Mouse (Mus musculus) C2C12 (cell line): ENCODE results near the gene Mre11a. TPM values are rescaled to one million over a fixed set of nuclear protein-coding genes. Genes with fewer than 3 reads are reported as not detected.

Experiments
- H3K27me3 ChIP-seq: one replicate; pipeline ENCODE4 v1.6.1; 2011; ENCODE audit not compliant: control insufficient read depth, insufficient read depth, insufficient read length
- H3K36me3 ChIP-seq: one replicate; pipeline ENCODE4 v1.6.1; 2011; ENCODE audit not compliant: control insufficient read depth, insufficient read depth
- H3K4me3 ChIP-seq: one replicate; pipeline ENCODE4 v1.5.1; 2011; ENCODE audit warnings: mild to moderate bottlenecking, control low read depth; ENCODE audit not compliant: poor library complexity, insufficient read depth, severe bottlenecking
- H3K79me2 ChIP-seq: one replicate; pipeline ENCODE4 v1.6.1; 2011; ENCODE audit not compliant: control insufficient read depth, insufficient read depth
- H3K79me3 ChIP-seq: one replicate; pipeline ENCODE4 v1.6.1; 2011; ENCODE audit warnings: low read depth, control low read depth
- H3ac ChIP-seq: one replicate; pipeline ENCODE3; 2011; ENCODE audit warnings: low read depth; ENCODE audit not compliant: control insufficient read depth, insufficient read length
- CEBPB ChIP-seq: IDR thresholded peaks from one replicate; pipeline ENCODE4 v1.6.1; 2011; ENCODE audit warnings: low read depth, mild to moderate bottlenecking, control low read depth, moderate library complexity
- CTCF ChIP-seq: IDR thresholded peaks from one replicate; pipeline ENCODE4 v1.5.1; 2011; ENCODE audit not compliant: control insufficient read depth, insufficient read depth, insufficient read length
- FOSL1 ChIP-seq: IDR thresholded peaks from one replicate; pipeline ENCODE4 v1.8.0; 2011; ENCODE audit warnings: mild to moderate bottlenecking, low read length; ENCODE audit not compliant: poor library complexity, insufficient read depth, severe bottlenecking
- MAX ChIP-seq: IDR thresholded peaks from one replicate; pipeline ENCODE4 v1.6.1; 2011; ENCODE audit warnings: mild to moderate bottlenecking, control low read depth
- MYOD1 ChIP-seq: IDR thresholded peaks from one replicate; pipeline ENCODE4 v1.6.1; 2011; ENCODE audit warnings: low read depth; ENCODE audit not compliant: control insufficient read depth, insufficient read length
- MYOG ChIP-seq: IDR thresholded peaks from one replicate; pipeline ENCODE4 v1.6.1; 2011; ENCODE audit not compliant: control insufficient read depth, insufficient read length; ENCODE audit errors: extremely low read depth
- USF1 ChIP-seq: IDR thresholded peaks from one replicate; pipeline ENCODE4 v1.6.1; 2011; ENCODE audit warnings: low read depth, mild to moderate bottlenecking, control low read depth, moderate library complexity
- polyA plus RNA-seq: library from polyadenylated mRNA; unstranded; fragments of >200 nt; fragmentation: generic; extraction: Trizol; gene quantifications from one replicate; pipeline ENCODE4 v1.2.1, GENCODE M21; 2012; ENCODE audit warnings: missing spikeins

The Mre11a gene
- polyA plus RNA-seq, 1 experiment: 16.2 TPM

DNA sequence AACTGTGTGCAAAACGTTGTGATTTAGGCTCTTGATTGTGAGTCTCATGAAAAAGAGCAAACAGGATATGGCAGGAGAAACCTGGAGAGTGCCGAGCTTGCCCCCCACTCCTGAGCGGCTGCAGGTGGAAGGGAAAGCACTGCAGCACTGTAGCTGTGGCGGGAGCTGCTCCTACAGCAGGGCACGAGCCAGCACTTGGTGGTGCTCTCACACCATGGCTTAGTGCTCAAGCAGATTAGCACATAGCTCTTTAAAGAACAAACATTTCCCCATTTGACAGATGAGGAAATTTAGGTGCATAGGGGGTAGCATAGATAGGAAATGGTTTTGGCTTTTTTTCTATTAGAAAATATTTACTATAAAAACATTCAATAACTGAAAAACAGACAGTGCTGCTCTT lies 47.6 kb downstream of the Mre11a start:
- H3K79me3 ChIP-seq: no peaks in the 10 kb centered on the region
- H3K27me3 ChIP-seq: no peaks in the 10 kb centered on the region
- peaks cover 80% of the 10 kb centered on the region for H3K36me3 ChIP-seq
- no peaks in the 10 kb centered on the region for H3K79me2 ChIP-seq
- no peak for TF ChIP-seq FOSL1
- TF ChIP-seq MYOG: no peak
- TF ChIP-seq CEBPB: no peak
- no peak for TF ChIP-seq CTCF
- TF ChIP-seq USF1: no peak
- no peak for TF ChIP-seq MAX
- no peak for TF ChIP-seq MYOD1
- H3K4me3 ChIP-seq: no peak overlapping the region
- no peak overlapping the region for H3ac ChIP-seq

DNA sequence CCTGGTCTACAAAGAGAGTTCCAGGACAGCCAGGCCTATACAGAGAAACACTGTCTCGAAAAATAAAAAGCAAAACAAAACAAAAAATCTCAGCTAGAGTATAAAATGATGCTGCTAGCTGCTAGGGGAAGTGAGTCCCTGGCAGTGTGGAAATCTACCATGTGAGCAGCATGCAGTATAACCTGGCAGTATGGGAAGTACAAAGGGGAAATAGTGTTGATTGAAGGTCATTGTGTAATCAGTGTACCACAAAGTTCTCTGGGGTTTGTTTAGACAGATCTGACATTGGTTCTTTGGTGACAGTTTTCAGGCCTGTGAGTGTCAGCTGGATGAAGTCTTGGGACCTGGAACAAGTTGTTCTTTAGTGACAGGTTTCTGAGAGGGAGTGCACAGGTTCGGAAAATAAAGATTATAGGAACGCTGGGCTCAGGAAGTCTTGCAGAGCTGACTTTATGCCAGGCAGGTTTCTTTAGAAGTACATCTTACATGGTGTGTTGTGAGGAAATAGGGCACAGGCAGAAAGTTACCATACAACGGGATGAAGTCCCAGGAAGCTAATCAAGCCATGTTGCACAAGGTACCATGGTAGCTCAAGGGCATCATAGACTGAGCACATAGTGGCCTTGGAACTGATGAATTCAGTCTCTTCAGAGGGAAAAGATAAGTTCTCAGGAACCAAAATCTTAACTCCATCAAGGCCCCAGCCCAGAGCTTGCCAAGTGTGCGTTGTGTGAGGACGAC lies 51.1 kb downstream of the Mre11a start:
- Histone ChIP-seq H3ac (no peak overlapping the region), H3K4me3 (no peak overlapping the region), H3K79me3 (no peaks in the 10 kb centered on the region), H3K36me3 (peaks cover 55% of the 10 kb centered on the region), H3K79me2 (no peaks in the 10 kb centered on the region), H3K27me3 (no peaks in the 10 kb centered on the region)
- TF ChIP-seq FOSL1: no peak

DNA sequence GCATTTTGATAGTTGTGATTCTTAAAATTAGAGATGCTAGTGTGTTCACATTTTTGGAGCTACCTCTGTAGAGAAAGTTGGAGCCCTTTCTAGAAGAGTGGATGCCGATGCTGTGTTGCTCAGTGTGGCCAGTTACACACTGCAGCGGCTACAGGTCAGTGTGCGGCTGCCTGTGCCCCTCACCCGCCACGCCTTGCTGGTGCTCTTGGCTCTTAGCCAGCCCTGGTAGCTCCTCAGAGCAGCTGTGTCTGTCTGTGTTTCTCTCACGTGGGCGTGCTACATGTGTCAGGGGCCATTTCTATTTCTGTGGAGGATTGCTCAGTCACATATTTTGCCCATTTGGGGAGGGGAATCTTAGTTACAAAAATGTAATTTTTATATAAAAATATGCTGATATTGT lies 55.1 kb downstream of the Mre11a start:
- Histone ChIP-seq H3K36me3 (peaks cover 20% of the 10 kb centered on the region), H3K27me3 (no peaks in the 10 kb centered on the region), H3ac (no peak overlapping the region), H3K4me3 (no peak overlapping the region), H3K79me3 (no peaks in the 10 kb centered on the region), H3K79me2 (no peaks in the 10 kb centered on the region)
- TF ChIP-seq USF1 (no peak), CTCF (no peak), CEBPB (no peak), MAX (no peak), MYOD1 (no peak), MYOG (no peak), FOSL1 (no peak)

DNA sequence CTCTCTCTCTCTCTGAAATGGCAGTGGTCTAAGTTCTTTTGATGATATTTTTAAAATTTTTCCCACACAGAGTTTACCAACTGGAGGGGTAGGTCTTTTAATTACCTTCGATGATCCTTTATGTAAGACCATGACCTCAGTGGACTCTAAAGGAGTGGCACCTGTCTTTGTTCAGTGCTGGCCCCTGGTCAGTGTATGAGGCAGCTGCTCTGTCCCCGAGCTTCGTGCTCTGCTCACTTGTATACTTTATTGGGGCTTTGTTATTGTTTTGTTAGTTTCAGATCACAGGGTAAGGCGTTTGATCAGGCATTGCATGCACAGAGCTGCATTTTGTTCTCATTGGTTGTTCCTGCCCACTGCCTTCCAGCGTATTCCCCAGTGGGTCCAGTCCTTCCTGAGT lies 55.5 kb downstream of the Mre11a start:
- Histone ChIP-seq H3K79me2 (no peaks in the 10 kb centered on the region), H3K36me3 (peaks cover 17% of the 10 kb centered on the region), H3K79me3 (no peaks in the 10 kb centered on the region), H3K4me3 (no peak overlapping the region), H3K27me3 (no peaks in the 10 kb centered on the region), H3ac (no peak overlapping the region)
- no peak for TF ChIP-seq CEBPB

DNA sequence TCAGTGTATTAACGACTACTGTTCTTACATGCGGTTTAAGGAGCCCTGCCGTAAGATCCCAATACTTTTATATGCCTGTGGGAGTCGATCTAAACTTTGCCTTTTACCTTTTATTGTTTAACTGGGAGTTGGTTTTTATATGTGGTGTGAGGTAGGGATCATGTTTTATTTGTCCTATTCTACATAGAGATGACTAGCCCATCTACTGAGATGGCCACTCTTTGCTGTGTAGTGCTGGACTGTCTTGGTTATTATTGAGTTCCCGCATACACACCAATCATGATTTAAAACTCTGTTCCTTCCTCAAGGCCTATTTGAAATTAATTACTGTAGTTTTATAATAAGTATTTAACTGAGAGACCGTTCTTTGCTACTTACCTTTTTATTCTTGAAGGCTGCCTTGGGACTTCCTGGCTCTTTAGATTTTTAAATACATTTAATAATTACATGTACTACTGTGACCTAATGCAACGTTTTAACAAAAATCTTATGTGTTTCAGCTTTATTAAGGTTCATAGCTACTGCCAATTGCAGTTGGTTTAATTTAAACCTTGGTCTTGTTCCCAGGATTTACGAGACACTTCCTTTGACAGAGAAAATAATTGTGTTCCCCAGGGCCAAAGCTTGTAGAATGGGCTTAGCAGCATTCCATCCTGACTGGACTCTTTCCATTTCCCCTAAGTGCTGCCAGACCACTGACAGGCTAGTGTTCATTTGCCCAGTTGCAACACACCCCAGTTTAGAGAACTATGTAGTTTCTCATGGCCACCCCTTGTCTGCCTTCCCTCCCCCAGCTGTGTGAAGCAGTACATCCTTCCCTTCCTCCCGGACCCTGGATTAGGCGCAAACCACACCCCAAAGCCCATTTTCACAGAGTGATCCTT lies 57.7 kb downstream of the Mre11a start:
- Histone ChIP-seq H3K79me2 (no peaks in the 10 kb centered on the region), H3K36me3 (no peaks in the 10 kb centered on the region), H3K79me3 (no peaks in the 10 kb centered on the region), H3K27me3 (no peaks in the 10 kb centered on the region), H3K4me3 (no peak overlapping the region), H3ac (no peak overlapping the region)
- TF ChIP-seq USF1 (no peak), FOSL1 (no peak), CTCF (no peak), CEBPB (no peak)

DNA sequence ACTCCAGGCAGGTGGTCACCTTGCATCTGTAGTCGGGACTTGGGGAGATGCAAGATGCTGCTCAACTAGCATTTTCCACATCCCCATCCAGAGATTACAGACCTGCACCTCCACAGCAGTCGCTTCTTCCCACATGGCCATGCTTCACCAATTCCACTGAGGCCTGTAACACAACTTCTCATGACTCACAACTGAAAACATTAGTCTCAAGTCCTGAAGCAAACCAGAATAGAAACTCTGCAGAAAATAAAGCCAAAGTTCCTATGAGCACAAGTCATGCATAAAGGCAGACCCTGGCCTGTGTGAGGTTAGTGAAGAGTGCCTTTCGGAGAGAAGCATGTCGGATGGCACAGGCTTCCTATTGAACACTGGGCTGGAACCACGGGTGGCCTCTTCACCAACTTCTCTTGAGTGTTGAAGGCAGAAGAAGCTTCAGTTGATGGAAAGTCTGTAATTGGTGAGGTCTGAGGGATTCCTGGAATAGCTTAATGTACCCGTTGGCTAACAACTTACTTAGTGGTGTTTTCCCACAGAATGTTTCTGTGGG lies 58.9 kb downstream of the Mre11a start:
- Histone ChIP-seq H3K36me3 (no peaks in the 10 kb centered on the region), H3K79me3 (no peaks in the 10 kb centered on the region), H3K27me3 (no peaks in the 10 kb centered on the region), H3K79me2 (no peaks in the 10 kb centered on the region), H3ac (no peak overlapping the region), H3K4me3 (no peak overlapping the region)
- TF ChIP-seq CEBPB (no peak), MYOG (no peak)
